Mouse (Mus musculus) limb, embryonic 14.5 days (tissue): ENCODE results near the gene Alk. TPM values are rescaled to one million over a fixed set of nuclear protein-coding genes. Genes with fewer than 3 reads are reported as not detected.

Experiments used
- ATAC-seq: fragments of 200-750 bp; cut with Nextera tagmentation; 2 replicates; pipeline ENCODE4 v1.8.0; 2017; ENCODE audit warnings: low read depth, moderate number of reproducible peaks, moderate TSS enrichment; ENCODE audit not compliant: low FRiP score
- DNase-seq: peaks from one replicate; pipeline ENCODE4 v3.0.0-alpha.2; 2015; ENCODE audit warnings: low spot score
- H3K27ac ChIP-seq: fragments of 300-500 bp; sonication (generic); replicated peaks from 2 replicates; pipeline ENCODE4 v1.5.1; 2014; ENCODE audit warnings: low read depth, mild to moderate bottlenecking, low read length, moderate library complexity, mixed read lengths
- H3K27me3 ChIP-seq: fragments of 300-500 bp; sonication (generic); 2 replicates; pipeline ENCODE4 v1.6.1; 2014; ENCODE audit warnings: low read length, mixed read lengths; ENCODE audit not compliant: control insufficient read depth, insufficient read depth
- H3K36me3 ChIP-seq: fragments of 300-500 bp; sonication (generic); 2 replicates; pipeline ENCODE4 v1.6.1; 2014; ENCODE audit warnings: mild to moderate bottlenecking, low read length, moderate library complexity, mixed read lengths; ENCODE audit not compliant: control insufficient read depth, insufficient read depth
- H3K4me1 ChIP-seq: fragments of 300-500 bp; sonication (generic); 2 replicates; pipeline ENCODE4 v1.6.1; 2014; ENCODE audit warnings: antibody characterized with exemption, low read length, mixed read lengths; ENCODE audit not compliant: control insufficient read depth, insufficient read depth
- H3K4me2 ChIP-seq: fragments of 300-500 bp; sonication (generic); replicated peaks from 2 replicates; pipeline ENCODE4 v1.6.1; 2014; ENCODE audit warnings: low read depth, mild to moderate bottlenecking, low read length, moderate library complexity; ENCODE audit not compliant: severe bottlenecking
- H3K4me3 ChIP-seq: fragments of 300-500 bp; sonication (generic); replicated peaks from 2 replicates; pipeline ENCODE4 v1.5.1; 2014; ENCODE audit warnings: low read length
- H3K9ac ChIP-seq: fragments of 300-500 bp; sonication (generic); 2 replicates; pipeline ENCODE4 v1.6.1; 2014; ENCODE audit warnings: mild to moderate bottlenecking, low read depth, low read length, moderate library complexity; ENCODE audit not compliant: severe bottlenecking
- H3K9me3 ChIP-seq: fragments of 300-500 bp; sonication (generic); 2 replicates; pipeline ENCODE4 v1.6.1; 2016; ENCODE audit warnings: low read length; ENCODE audit not compliant: control insufficient read depth
- POLR2A ChIP-seq: fragments of 200-500 bp; IDR thresholded peaks from 2 replicates; pipeline ENCODE4 v1.8.0; 2012; ENCODE audit warnings: inconsistent platforms, mild to moderate bottlenecking, moderate library complexity, borderline replicate concordance; ENCODE audit not compliant: insufficient read depth, insufficient read length; ENCODE audit errors: extremely low read depth
- WGBS: fragments of 180-500 bp; shearing (Covaris S2); extraction: QIAGEN DNeasy Blood & Tissue Kit; methylation state at CpG from one replicate; pipeline ENCODE4 v1.1.7; 2014; 5-methylcytosine and 5-hydroxymethylcytosine counted together
- polyA plus RNA-seq, 2 experiments: library from polyadenylated mRNA; depleted of rRNA in 1 of 2; stranded (reverse) in 1 of 2; unstranded in 1 of 2; fragments of >200 nt; fragmentation: Nextera tagmentation in 1 of 2; extraction: Ambion mirVana in 1 of 2; gene quantifications; 2 replicates each; pipeline versions ENCODE4 v1.2.1 to v1.2.3; 2012 to 2014

Alk gene
- polyA plus RNA-seq, 2 experiments: 0.43 to 0.45 TPM

- Histone ChIP-seq H3K4me2 (no peak overlapping the region), H3K27ac (no peak overlapping the region), H3K36me3 (no peaks in the 10 kb centered on the region), H3K4me1 (no peaks in the 10 kb centered on the region), H3K9ac (no peak overlapping the region), H3K4me3 (no peak overlapping the region), H3K9me3 (no peaks in the 10 kb centered on the region), H3K27me3 (no peaks in the 10 kb centered on the region)
- ATAC-seq (no peak), DNase-seq (no peak)
- no peak for TF ChIP-seq POLR2A
- 78% methylated on average over 11 of the region's 11 CpGs for WGBS
Observed at GRCm38 (mm10) chr17:71964610-71965009, 639.8 kb downstream of the Alk start.

GRCm38 (mm10) chr17:71962746-71963145 is 641.7 kb downstream of the Alk start:
- Histone ChIP-seq H3K9ac (no peak overlapping the region), H3K27ac (no peak overlapping the region), H3K9me3 (no peaks in the 10 kb centered on the region), H3K4me3 (no peak overlapping the region), H3K4me1 (no peaks in the 10 kb centered on the region), H3K36me3 (no peaks in the 10 kb centered on the region), H3K4me2 (no peak overlapping the region), H3K27me3 (no peaks in the 10 kb centered on the region)
- TF ChIP-seq POLR2A: no peak
- whole genome bisulfite sequencing: 35% methylated on average over 9 of the region's 9 CpGs
- DNase-seq: no peak
- ATAC-seq: no peak

- no peak for ATAC-seq
- TF ChIP-seq POLR2A: no peak
- Histone ChIP-seq H3K27ac (no peak overlapping the region), H3K36me3 (no peaks in the 10 kb centered on the region), H3K9ac (no peak overlapping the region), H3K4me2 (no peak overlapping the region), H3K9me3 (no peaks in the 10 kb centered on the region), H3K4me3 (no peak overlapping the region), H3K27me3 (no peaks in the 10 kb centered on the region), H3K4me1 (no peaks in the 10 kb centered on the region)
- 90% methylated on average over 7 of the region's 7 CpGs for WGBS
- no peak for DNase-seq
Observed at GRCm38 (mm10) chr17:71955011-71955410, 649.4 kb downstream of the Alk start.

- Histone ChIP-seq H3K9ac (no peak overlapping the region), H3K4me3 (no peak overlapping the region)
- WGBS: 77% methylated on average over 15 of the region's 15 CpGs
Observed at GRCm38 (mm10) chr17:71954217-71954844, 650.1 kb downstream of the Alk start.

GRCm38 (mm10) chr17:71950968-71951367 is 653.5 kb downstream of the Alk start:
- Histone ChIP-seq H3K4me2 (no peak overlapping the region), H3K4me3 (no peak overlapping the region), H3K27me3 (no peaks in the 10 kb centered on the region), H3K27ac (no peak overlapping the region), H3K9me3 (no peaks in the 10 kb centered on the region), H3K9ac (no peak overlapping the region), H3K4me1 (no peaks in the 10 kb centered on the region), H3K36me3 (no peaks in the 10 kb centered on the region)
- WGBS: 72% methylated on average over 5 of the region's 5 CpGs
- TF ChIP-seq POLR2A: no peak
- ATAC-seq (no peak), DNase-seq (no peak)

More at GRCm38 (mm10) chr17:71954217-71954844, 650.1 kb downstream of the Alk start:
- H3K27me3 ChIP-seq: no peaks in the 10 kb centered on the region
- no peak for TF ChIP-seq POLR2A
- no peaks in the 10 kb centered on the region for H3K4me1 ChIP-seq
- DNase-seq (no peak), ATAC-seq (no peak)
- no peak overlapping the region for H3K4me2 ChIP-seq
- no peaks in the 10 kb centered on the region for H3K9me3 ChIP-seq
- H3K27ac ChIP-seq: no peak overlapping the region
- H3K36me3 ChIP-seq: no peaks in the 10 kb centered on the region

GRCm38 (mm10) chr17:71948687-71949086 is 655.7 kb downstream of the Alk start:
- TF ChIP-seq POLR2A: no peak

More at GRCm38 (mm10) chr17:71948687-71949086, 655.7 kb downstream of the Alk start:
- Histone ChIP-seq H3K36me3 (no peaks in the 10 kb centered on the region), H3K4me3 (no peak overlapping the region), H3K9ac (no peak overlapping the region), H3K4me2 (no peak overlapping the region), H3K27ac (no peak overlapping the region; the same call in 1 of the 2 replicates), H3K4me1 (no peaks in the 10 kb centered on the region), H3K9me3 (no peaks in the 10 kb centered on the region), H3K27me3 (no peaks in the 10 kb centered on the region)
- no peak for DNase-seq
- no peak for ATAC-seq
- WGBS: 64% methylated on average over 5 of the region's 5 CpGs
